28 mouse cellular contexts compared by ENCODE assay signal in genomic region chr10:121367780-121368179, GRCm38 (mm10). TPM values are rescaled to one million over a fixed set of nuclear protein-coding genes. Genes with fewer than 3 reads are reported as not detected.
DNase-seq lines count a peak whose midpoint lies in the region; ATAC-seq and TF ChIP-seq lines count a peak whose summit lies in the region.
"Had no signal": no experiment of that assay in that cellular context is flagged by ENCODE, and none has a peak within 500 bp of the region (broad histone marks: within the 10 kb centered on the region; RNA-seq: fewer than 3 reads in every experiment).

No protein-coding gene starts in this region.

- no peaks in the 10 kb centered on the region for H3K27me3 ChIP-seq in heart, embryonic 12.5 days (replicated peaks)
- no peaks in the 10 kb centered on the region for H3K27me3 ChIP-seq in G1E (ENCODE audit: insufficient read depth, low read length)
- H3K27me3 ChIP-seq: embryonic facial prominence, embryonic 12.5 days; forebrain, embryonic 12.5 days; forebrain, embryonic 15.5 days; heart, embryonic 15.5 days; hindbrain, embryonic 13.5 days; intestine, embryonic 15.5 days had no signal

- ATAC-seq in heart, embryonic 12.5 days (ENCODE audit: insufficient number of reproducible peaks, low FRiP score): no peak
- ATAC-seq in G1E (ENCODE audit: extremely low read depth, insufficient number of reproducible peaks, low FRiP score, poor library complexity, severe bottlenecking): no peak
- ATAC-seq: activated CD4-positive, CD25-positive, alpha-beta regulatory T cell, adult 4 months; CD4-positive, CD25-positive, alpha-beta regulatory T cell, adult 4 months; forebrain, embryonic 15.5 days; hindbrain, embryonic 16.5 days; intestine, embryonic 15.5 days had no signal

- peaks cover 24% of the 10 kb centered on the region for H3K36me3 ChIP-seq in heart, embryonic 12.5 days
- peaks cover 56% of the 10 kb centered on the region for H3K36me3 ChIP-seq in G1E (replicated peaks)

- H3K9me3 ChIP-seq in heart, embryonic 12.5 days (replicated peaks): no peaks in the 10 kb centered on the region
- no peaks in the 10 kb centered on the region for H3K9me3 ChIP-seq in G1E (replicated peaks)
- H3K9me3 ChIP-seq: embryonic facial prominence, embryonic 12.5 days; forebrain, embryonic 15.5 days; heart, embryonic 15.5 days; hindbrain, embryonic 13.5 days; intestine, embryonic 15.5 days had no signal

- WGBS in heart, embryonic 12.5 days: 88% methylated on average over 9 of the region's 9 CpGs

- peak; percentile 86 for DNase-seq in heart, adult 11 months
- peak; percentile 39 for DNase-seq in kidney, adult 9 months
- no peak for DNase-seq in kidney, adult 18-20 months
- DNase-seq in G1E (ENCODE audit: low spot score): no peak
- peak; percentile 51 for DNase-seq in fat pad, adult 2 months (ENCODE audit: extremely low read depth, low read depth, low spot score)
- DNase-seq in lung, postnatal 14 days: no peak
- DNase-seq: adrenal gland, postnatal 10 days; adrenal gland, postnatal 36 days; cerebellum, adult 18-20 months; cerebellum, adult 9-10 months; cerebellum, postnatal 14 days; gastrocnemius, postnatal 10 days; gastrocnemius, postnatal 36 days; heart, postnatal 10 days; heart, postnatal 36 days had no signal

- TF ChIP-seq CTCF in G1E (IDR thresholded peaks at IDR 0.05; ENCODE audit: low read depth, low read length): no peak

- no peak overlapping the region for H3K9ac ChIP-seq in heart, embryonic 12.5 days
- H3K9ac ChIP-seq: embryonic facial prominence, embryonic 12.5 days; forebrain, embryonic 12.5 days; forebrain, embryonic 15.5 days; heart, embryonic 15.5 days; hindbrain, embryonic 13.5 days; intestine, embryonic 15.5 days had no signal

- no peak overlapping the region for H3K27ac ChIP-seq in heart, embryonic 12.5 days (ENCODE audit: poor library complexity, severe bottlenecking)
- H3K27ac ChIP-seq: embryonic facial prominence, embryonic 12.5 days; forebrain, embryonic 12.5 days; forebrain, embryonic 15.5 days; heart, embryonic 15.5 days; hindbrain, embryonic 10.5 days; hindbrain, embryonic 13.5 days; intestine, embryonic 15.5 days had no signal

- peaks cover 19% of the 10 kb centered on the region for H3K4me1 ChIP-seq in heart, embryonic 12.5 days (replicated peaks)
- peaks cover 63% of the 10 kb centered on the region for H3K4me1 ChIP-seq in G1E (ENCODE audit: insufficient read depth, low read depth, low read length)

- no peak overlapping the region for H3K4me3 ChIP-seq in heart, embryonic 12.5 days
- H3K4me3 ChIP-seq in G1E (ENCODE audit: low read depth, low read length): peak overlapping the region; percentile 13; the same call in 1 of the 2 replicates
- H3K4me3 ChIP-seq: embryonic facial prominence, embryonic 12.5 days; forebrain, embryonic 12.5 days; forebrain, embryonic 15.5 days; heart, embryonic 15.5 days; hindbrain, embryonic 10.5 days; hindbrain, embryonic 13.5 days; intestine, embryonic 15.5 days had no signal

- no peak overlapping the region for H3K4me2 ChIP-seq in heart, embryonic 12.5 days
- H3K4me2 ChIP-seq: embryonic facial prominence, embryonic 12.5 days; forebrain, embryonic 12.5 days; forebrain, embryonic 15.5 days; heart, embryonic 11.5 days; heart, embryonic 15.5 days; hindbrain, embryonic 13.5 days had no signal

RNA-seq across cellular contexts. Expression of gene Gns, which starts 2.9 kb away (rescaled TPM):
- polyA plus RNA-seq in heart, embryonic 12.5 days (2016; fragmentation: Nextera tagmentation; extraction: Ambion mirVana): 40.2 and 40.3 TPM in 2 replicates
- 134 and 161 TPM in 2 replicates for total RNA-seq in G1E (2014; fragmentation: Nextera tagmentation)
- total RNA-seq in G1E (2017): 133 and 138 TPM in 2 replicates
- polyA plus RNA-seq in G1E (2012): 33.4 and 52.8 TPM in 2 replicates

RNA-seq across cellular contexts. Expression of gene Tbc1d30, which starts 16.7 kb away (rescaled TPM):
- 1.3 and 1.4 TPM in 2 replicates for polyA plus RNA-seq in heart, embryonic 12.5 days (2016; fragmentation: Nextera tagmentation; extraction: Ambion mirVana)
- total RNA-seq in G1E (2014; fragmentation: Nextera tagmentation): not detected in 2 replicates
- total RNA-seq in G1E (2017): under 0.01 and 0.06 TPM in 2 replicates
- polyA plus RNA-seq in G1E (2012): not detected in 2 replicates
- polyA plus RNA-seq: C2C12 had no signal

Comparison
In these comparisons a context has a peak if more than half of its experiments do, and no peak if none do; other contexts are left out.
1. DNase-seq: peak in heart, adult 11 months (single experiment), kidney, adult 9 months (single experiment) and fat pad, adult 2 months (single experiment); none in kidney, adult 18-20 months (single experiment), G1E (single experiment) and lung, postnatal 14 days (single experiment).